Mouse (Mus musculus) fat pad, adult 2 months (tissue): ENCODE measurements around the gene Tbce.
"Not testable (repeated sequence)": the region's sequence is repeated elsewhere in the genome, so short reads cannot be mapped to it uniquely, and the experiment has no call there.

Experiments
- DNase-seq: peaks from one replicate; pipeline ENCODE4 v3.0.0-alpha.2; 2011; ENCODE audit warnings: low read depth, low spot score; ENCODE audit errors: extremely low read depth

Tbce gene

DNA sequence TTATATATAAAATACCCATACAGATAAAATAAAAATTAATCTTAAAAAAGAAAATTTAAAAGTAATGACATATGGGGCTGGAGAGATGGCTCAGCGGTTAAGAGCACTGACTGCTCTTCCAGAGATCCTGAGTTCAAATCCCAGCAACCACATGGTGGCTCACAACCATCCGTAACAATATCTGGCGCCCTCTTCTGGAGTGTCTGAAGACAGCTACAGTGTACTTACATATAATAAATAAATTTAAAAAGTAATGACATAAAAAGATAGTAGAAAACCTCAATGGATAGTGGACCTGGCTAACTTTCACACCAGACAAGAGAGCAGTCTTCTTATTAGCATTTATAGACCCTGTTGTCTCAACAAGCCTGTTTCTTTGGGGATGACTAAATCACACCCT is 4.1 kb downstream of the Tbce start:
- not testable (repeated sequence) for DNase-seq

DNA sequence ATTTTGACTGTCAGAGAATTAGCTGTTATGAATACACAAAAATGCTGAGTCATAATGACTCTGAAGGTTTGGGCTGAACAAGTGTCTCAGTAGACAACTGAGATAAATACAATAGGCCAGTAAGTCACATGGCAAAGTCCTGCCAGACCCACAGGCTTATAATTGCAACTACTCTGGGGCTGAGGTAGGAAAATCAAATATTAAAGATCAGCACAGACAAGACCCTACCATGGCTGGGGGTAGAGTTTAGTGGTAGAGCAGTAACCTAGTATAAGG is 5.4 kb downstream of the Tbce start:
- DNase-seq = no peak

DNA sequence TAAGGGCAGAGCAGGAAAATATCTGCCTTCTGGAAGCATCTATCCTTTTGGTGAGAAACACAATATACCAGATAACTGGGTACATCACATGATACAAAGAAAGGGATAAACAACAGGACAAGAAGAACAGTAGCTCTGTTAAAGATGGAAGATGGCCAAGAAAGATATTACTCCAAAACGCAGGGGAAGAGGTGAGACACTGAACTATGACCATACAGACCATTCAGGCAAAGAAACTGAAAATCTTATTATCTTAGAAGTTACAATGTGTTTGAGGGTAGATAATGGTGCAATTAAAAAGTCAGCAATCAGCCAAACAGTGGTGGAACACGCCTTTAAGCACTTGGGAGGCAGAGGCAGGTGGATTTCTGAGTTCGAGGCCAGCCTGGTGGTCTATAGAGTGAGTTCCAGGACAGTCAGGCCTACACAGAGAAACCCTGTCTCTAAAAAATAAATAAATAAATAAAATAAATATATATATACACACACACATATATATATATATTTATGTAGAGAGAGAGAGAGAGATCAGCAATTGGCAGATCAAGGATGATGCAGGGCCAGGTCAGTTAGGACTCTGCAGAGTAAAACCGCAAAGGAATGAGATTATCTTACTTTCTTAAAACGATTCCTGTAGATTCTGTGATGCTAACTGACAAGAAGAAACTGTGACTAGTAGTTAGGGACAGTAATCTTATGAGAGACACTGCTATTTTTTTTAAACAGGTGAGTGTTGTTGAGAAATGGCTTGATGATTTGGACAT is 5.9 kb downstream of the Tbce start:
- DNase-seq = no peak

DNA sequence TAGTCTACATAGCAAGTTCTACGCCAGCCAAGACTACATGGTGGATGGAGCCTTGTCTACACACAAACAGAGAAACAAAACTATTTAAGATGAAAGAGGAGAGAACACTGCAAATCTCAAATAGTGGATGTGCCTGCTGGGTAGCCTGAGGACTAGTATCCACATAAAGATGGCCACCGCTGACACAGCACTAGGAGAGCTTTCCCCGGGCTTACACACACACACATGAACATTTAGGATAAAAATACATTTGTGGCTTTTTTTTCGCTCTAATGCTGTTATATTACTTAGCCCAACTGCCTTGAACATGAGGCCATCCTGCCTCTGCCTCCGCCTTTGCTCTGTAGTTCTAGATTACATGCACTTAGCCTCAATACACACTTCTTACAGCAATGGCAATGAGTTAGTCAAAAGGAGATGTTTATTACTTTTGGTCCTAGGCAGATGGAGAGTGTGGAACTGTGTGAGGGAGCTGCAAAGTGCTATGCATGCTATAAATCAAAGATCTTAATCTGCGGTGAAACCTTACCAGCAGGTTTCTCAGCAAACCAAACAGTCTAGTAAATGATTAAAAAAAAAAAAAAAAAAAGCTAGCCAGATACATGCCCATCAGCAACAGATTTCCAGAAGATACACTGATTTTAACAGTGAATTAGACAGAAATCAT is 13.2 kb downstream of the Tbce start:
- DNase-seq = no peak

DNA sequence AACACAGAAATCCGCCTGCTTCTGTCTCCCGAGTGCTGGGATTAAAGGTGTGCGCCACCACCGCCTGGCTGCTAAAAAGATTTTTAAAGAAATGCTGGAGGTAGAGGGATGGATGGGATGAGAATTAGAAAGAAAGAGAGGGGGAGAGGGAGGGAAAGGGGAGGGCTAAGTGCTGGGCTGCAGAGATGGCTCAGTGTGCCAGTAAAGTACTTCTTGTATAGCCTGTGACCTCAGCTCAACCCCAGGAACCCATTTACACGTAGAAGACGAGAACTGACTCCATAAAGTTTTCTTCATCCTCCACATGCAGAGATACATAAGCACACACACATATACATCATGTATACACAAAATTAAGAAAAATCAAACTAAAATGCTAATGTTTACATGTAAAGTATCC is 13.9 kb downstream of the Tbce start:
- no peak for DNase-seq

DNA sequence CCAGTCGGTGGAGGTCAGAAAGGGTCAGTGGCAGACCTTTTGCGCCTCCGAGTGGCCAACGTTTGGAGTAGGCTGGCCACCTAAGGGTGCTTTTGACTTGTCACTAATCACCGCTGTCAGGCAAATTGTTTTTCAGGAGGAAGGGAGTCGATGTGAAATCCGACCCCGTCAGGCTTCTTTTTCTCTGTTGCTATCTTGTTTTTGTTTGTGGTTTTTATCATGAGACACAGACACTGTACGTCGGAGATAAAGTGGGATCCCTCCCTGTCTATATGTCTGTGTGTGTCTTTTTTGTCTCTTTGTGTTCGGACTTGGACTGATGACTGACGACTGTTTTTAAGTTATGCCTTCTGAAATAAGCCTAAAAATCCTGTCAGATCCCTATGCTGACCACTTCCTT is 18.0 kb downstream of the Tbce start:
- DNase-seq = not testable (repeated sequence)

DNA sequence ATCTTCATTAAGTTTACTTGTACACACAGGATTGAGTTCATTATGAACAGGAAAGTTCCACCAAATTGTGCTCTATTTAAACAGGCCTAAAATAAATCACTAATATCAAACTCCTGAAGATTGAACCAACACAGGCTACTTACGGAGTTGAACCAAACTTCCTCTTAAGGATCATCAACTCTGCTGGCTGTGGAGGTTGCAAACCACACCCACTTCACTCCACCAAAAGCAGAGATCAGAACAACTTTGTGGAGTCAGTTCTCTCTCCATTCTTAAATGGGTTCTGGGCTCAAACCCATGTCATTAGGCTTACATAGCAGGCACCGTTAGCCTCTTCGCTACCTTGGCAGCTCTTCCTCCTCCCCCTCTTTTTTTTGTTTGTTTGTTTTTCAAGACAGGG is 20.6 kb downstream of the Tbce start:
- no peak for DNase-seq

DNA sequence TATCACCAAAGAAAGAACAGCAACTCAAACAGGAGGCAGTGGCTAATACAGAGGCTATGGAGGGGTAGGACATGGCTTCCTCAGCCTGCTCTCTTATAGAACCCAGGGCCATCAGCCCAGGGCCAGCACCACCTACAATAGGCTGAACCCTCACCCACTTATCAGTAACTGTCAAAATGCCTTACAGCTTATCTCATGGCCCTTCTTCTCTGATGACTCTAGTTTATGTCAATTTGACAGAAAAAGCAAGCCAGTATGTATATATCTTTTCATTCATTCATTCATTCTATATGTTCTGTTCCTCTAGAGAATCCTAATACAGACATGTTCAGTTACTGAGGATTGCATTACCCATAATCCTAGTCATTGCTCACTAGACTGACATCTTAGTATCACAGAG is 21.2 kb downstream of the Tbce start:
- DNase-seq = no peak

DNA sequence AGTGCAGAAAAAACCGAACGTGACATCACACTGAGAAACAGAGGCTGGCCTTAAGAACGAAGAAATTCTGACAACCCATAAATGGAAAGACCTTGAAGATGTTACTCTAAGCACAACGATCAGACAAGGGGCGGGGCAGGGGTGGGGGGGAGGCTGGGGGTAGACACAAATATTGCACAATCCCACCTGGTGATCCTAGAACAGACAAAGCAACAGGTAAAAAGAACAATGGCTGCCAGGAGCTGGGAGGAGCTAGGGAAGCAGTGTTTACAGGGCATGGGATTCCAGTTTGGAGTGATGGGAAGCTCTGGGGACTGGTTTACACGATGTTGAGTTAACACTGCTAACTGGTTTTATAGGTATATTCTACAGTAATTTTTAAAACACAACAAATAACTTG is 23.8 kb downstream of the Tbce start:
- DNase-seq = no peak

DNA sequence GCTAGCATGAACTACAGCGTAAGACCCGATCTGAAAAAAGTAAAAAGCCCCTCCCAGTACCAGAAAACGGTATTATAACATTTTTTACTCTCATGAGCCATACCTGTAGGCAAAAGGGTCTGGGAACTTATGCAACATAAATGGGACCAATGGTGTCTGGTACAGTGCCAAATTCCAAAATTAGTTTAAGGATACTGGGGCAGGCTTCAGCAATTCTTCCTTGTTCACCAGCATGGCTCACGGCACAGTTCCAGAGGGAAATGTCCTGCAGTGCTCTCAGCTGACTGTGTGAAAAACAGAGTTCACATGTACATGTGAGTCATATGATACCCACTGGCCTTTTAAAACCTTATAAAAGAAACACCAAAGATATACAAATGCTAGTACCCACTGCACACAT is 24.9 kb downstream of the Tbce start:
- DNase-seq = no peak

DNA sequence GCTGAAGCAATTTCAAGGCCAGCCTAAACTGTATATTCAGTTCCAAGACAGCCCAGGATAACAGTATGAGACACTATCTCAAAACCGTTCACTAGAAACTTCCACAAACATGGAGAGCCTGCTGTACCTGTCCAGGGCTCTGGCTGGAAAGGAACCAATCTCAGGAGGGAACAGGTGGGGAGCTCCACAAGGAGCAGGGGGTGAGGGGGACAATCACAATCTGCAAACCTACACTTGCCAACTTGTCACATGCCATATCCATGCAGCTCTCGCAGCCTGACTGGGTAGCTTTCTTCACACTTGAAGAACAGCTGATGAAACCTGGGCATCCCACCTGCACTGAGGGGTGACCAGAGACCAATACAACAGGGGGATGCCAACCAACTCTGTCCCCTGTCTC is 25.4 kb downstream of the Tbce start:
- no peak for DNase-seq

DNA sequence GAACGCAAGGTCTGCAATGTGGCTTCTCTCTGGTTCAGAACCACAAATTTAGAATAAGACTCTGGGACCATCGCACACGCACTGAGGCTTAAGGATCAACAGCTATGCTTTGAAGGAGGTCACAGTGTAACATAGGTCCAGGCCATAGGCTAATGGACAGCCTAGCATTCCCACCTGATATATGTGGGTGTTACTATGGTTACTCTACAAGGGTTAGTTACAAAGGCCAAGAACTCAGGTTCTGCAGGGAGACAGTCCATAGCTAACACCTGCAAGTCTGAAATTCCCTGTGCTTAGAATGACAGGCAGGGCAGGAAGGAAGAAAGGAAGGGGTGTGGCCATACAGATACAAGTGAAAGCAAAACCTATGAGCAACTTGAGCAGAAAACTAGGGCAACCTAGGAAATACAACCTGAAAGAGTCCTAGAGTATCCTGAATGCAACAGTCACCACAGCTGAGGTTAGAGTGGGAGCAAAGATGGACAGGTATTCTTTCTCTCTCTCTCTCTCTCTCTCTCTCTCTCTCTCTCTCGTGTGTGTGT is 27.9 kb downstream of the Tbce start:
- DNase-seq = no peak

DNA sequence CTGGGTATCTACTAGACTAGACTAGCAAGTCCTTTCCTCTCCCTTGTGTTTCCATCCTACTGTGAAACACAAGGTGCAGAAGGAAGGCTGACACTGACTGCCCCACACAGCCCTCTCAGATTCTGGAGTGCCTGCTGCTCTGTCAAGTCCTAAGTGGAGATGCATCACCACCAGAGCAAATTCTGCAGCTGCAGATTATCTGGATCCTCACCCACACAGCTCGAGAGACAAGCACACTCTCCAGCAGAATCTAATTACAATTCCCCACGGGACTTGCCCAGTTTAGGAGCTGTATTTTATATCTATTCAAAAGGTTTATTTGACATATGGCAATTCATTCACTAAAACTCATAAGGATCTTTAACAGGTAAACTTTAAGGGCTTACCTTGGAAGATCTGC is 33.4 kb downstream of the Tbce start:
- DNase-seq = no peak

DNA sequence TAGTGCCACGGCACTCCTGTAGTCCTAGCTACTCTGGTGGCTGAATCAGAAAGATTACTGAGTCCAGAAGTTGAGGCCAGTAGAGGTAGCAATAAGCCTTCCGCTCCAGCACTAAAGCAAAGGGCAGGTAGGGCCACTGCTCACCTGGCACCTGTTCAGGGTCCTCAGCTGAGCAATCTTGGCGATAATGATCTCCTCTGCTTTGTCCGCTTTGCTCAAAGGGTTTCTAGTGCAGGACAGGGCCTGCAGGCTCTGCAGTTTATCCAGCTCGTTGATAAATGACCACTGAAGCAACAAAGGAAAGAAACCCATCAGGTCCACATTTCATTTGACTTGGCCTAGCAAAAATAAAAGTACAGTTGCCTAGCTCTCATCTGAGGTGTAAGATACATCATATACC is 34.4 kb downstream of the Tbce start:
- DNase-seq = peak; percentile 74

DNA sequence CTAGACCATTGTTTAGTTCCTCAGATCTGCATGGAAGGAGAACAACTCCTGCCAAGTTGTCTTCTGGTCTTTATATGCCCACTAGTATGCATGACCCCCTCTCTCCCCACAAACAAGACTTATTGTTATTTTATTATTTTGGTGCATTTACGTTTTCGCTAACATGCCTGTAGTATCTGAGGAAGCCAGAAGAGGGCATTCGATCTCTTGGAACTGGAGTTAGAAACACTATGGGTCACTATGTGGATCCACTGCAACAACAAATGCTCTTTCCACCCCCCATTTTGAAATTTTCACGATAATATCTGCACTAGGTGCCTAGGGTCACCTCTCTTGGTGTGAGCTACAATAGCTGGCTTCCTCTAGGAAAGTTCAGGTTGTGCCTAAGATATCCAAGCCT is 35.4 kb downstream of the Tbce start:
- peak; percentile 46 for DNase-seq

DNA sequence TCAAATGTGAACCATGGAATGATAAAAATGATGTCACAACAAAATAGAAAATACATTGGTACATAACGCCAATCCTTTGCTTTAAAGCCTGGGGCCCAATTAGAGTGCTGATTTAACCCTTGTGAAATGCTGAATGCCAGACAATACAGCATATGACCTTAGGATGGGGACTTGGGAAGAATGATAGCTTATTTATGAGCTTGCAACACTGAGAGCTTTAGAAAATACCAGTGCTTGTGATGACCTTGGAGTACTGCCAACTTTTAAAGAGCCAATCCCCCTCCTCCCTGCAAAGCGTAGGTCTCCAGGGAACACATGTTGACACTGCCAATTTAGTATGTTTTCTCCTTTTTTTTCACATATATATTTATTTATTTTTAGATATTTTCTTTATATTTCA is 36.7 kb downstream of the Tbce start:
- DNase-seq = no peak

DNA sequence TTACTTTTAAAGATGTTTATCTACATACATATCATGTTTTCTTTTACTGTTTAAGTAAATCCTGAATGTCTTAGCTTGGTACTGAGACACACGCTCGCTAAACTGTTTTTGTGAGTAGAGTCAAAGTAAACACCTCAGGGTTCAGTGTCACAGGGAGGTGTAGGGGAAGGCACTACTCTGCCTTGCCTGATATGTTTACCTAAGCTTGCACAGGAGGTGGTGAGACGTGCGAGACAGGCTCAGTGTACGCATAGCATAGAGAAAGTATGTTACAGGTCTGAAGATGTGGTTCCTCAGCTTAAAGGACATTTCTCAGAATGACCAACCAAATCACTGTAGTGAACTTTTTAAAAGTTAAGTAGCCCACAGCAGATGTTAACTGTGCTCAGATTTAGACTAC is 42.0 kb downstream of the Tbce start:
- DNase-seq = no peak

DNA sequence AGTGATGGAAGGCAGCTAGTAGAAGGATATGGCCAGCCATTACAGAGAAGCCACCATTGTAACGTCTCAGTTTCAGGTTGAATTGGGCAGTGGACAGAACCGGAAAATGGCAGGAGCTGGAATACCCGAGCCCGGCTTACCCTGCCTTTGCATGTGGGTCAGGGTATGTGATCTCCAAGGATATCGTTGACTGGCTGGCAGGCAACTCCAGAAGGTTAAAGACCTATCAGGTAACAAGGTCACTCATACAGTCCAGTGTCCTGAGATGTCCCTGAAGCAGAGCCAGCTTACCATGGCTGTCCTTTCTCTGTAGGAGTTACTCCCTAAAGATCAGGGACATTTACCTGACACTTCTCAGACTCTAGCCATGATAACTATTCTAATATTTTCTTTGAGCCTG is 44.4 kb downstream of the Tbce start:
- no peak for DNase-seq

DNA sequence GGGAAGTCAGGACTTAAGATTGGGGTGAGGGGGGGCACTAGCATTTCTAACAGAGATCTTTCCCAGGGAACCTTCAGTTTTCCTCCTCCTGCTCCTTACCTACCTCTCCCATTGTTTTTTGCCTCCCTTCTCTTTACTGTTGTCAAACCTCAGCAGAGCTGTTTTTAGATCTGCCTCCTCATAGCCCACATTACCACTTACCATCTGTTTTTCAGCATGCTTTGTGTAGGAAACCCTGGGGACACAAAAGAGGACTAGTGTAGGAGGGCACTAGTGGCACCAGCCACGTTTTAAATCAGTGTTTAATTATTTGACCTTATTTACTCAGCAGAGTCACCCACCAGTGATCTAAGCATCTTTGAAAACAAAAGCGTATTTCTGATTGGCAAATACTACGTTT is 46.4 kb downstream of the Tbce start:
- no peak for DNase-seq

DNA sequence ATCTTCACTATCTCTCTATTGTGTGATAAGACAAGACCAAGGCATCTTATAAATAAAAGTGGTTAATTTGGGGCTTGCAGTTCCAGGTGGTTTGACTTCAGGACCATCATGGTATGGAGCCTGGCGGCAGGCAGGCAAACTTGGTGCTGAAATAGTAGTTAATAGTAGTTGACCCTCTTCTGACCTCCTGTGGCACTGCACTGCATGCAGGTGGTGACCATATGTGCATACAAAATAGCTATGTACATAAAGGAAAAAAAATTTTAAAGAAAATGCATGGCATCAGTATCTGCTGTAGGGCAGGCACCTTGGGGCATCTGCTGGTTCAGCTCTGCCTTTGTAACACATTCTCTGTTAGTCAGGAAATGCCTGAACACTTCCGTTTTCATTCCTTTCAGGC is 49.0 kb downstream of the Tbce start:
- no peak for DNase-seq

DNA sequence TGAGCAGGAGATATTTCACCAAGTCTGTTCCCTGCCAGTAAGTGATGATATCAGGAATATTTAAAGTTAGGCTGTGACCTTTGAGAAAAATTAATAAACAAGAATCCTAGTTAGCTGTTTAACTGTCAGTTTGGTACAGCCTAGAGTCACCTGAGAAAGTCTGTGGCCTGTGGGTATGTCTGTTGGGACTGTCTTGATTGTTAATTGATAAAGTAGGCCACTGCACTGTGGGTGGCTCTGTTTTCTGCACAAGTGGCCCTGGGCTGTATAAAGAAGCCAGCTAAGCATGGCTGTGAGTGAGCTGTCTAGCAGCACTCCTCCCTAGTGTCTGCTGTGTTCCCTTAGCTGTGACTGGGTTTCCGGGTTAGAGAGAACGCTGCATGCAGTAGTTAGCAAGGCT is 50.3 kb downstream of the Tbce start:
- no peak for DNase-seq

DNA sequence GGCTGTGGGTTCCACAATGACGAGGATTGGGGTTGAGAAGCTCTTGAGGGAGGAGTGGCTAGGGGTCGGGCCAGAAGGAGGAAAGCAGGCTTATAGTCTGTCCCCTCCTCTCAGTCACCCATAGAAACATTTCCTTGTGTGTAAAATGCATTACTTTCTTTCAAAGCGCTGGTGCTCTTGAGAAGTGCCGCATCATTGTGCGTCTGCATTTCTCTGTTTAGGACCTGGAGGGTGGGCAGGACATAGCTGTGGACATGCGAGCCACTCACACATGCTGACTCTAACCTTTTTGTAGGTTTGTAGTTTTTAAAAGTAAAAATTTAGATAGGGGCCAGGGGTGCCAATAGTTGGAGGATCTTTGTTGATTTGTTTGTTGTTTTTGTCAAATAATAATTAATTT is 55.9 kb downstream of the Tbce start:
- DNase-seq = no peak

DNA sequence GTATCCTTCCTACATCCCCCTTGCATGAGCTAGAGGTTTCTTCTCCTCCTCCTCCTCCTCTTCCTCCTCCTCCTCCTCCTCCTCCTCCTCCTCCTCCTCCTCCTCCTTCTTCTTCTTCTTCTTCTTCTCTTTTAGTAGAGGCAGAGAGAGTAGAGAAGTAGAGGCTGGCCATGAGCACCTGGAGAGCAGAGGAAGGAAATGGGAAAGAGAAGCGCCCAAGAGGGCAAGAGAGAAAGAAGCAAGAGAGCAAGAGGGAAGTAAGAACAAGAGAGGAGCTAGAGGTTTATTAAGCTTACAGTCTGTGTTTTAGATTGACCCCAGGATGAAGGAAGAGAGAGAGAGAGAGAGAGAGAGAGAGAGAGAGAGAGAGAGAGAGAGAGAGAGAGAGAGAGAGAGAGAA is 57.6 kb downstream of the Tbce start:
- DNase-seq = not testable (repeated sequence)
